In the genomic region with DNA sequence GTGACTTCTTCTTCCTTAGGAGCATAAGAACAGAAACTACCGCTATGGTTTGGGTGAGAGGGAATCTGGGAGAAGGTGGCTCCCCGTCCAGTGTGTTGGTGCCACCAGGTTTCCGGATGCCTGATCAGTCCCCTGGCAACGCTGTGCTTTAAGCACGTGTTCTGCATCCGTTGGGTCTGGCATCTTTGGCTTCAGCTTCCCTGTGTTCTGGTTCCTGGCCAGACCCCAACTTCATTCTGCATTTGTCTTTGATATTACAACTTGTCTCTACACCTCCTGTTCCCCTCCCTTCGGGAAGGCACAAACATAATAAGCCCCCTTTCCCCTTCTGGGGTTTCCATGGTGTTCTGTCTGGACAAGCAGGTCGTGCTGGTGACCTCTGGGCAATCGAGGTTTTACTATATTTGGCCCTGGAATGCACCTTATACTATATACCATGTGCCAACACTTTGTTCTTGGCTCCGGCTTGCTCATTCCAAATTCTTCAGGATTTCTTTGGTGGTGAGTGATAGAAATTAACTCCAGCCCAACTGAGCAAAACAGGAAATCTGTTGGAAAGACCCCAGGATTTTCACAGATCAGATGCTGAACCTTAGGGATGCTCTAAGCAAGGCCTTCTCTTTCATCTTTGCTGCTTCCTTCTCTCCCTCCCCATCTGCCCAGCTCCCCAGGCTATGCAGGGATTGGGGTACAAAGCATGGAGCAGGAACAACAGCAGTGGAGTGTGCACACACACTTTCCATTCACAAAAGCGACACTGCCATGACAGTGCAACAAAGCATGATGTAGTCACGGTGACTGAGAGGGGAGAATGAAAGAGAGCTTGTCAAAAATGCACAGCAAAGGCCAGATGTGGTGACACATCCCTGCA, we compare ENCODE assay signal across 13 mouse cellular contexts. TPM values are rescaled to one million over a fixed set of nuclear protein-coding genes. Genes with fewer than 3 reads are reported as not detected.
DNase-seq lines count a peak whose midpoint lies in the region; ATAC-seq and TF ChIP-seq lines count a peak whose summit lies in the region.
"Had no signal": no experiment of that assay in that cellular context is flagged by ENCODE, and none has a peak within 500 bp of the region (broad histone marks: within the 10 kb centered on the region; RNA-seq: fewer than 3 reads in every experiment).

No protein-coding gene starts in this region.

- no peaks in the 10 kb centered on the region for H3K27me3 ChIP-seq in testis, adult 2 months (ENCODE audit: control insufficient read depth, insufficient read depth, low read length)
- peaks cover 18% of the 10 kb centered on the region for H3K27me3 ChIP-seq in hindbrain, embryonic 13.5 days
- no peaks in the 10 kb centered on the region for H3K27me3 ChIP-seq in thymus, adult 2 months (ENCODE audit: control insufficient read depth, insufficient read depth, low read length)
- H3K27me3 ChIP-seq: CH12.LX had no signal

- TF ChIP-seq POLR2A in testis, adult 2 months (IDR thresholded peaks at IDR 0.05; ENCODE audit: control insufficient read depth, low read depth, low read length), result no peak
- TF ChIP-seq POLR2A in thymus, adult 2 months (IDR thresholded peaks at IDR 0.05; ENCODE audit: control insufficient read depth, extremely low read depth, insufficient read depth, low read length, poor library complexity), result no peak

- intact Hi-C loops in gastrocnemius, adult 2 months (cut with DNase I), result no loop called here

- no peak overlapping the region for H3K4me3 ChIP-seq in gastrocnemius, adult 2 months
- no peak overlapping the region for H3K4me3 ChIP-seq in testis, adult 2 months (ENCODE audit: control insufficient read depth, low read depth, low read length)
- H3K4me3 ChIP-seq in hindbrain, embryonic 13.5 days, result no peak overlapping the region
- H3K4me3 ChIP-seq in thymus, adult 2 months (ENCODE audit: control insufficient read depth, insufficient read depth, low read length), result no peak overlapping the region
- H3K4me3 ChIP-seq: erythroblast, embryonic 14.5 days had no signal

- H3K9me3 ChIP-seq in hindbrain, embryonic 13.5 days, result no peaks in the 10 kb centered on the region

- peak; percentile 33; the same call in 1 of the 2 replicates for ATAC-seq in hindbrain, embryonic 13.5 days (ENCODE audit: low FRiP score)

- no peak overlapping the region; the same call in 1 of the 2 replicates for H3K9ac ChIP-seq in hindbrain, embryonic 13.5 days

- DNase-seq in gastrocnemius, adult 2 months, result no peak
- no peak for DNase-seq in gastrocnemius, adult 18-20 months (ENCODE audit: low spot score)
- DNase-seq in testis, postnatal 10 days (ENCODE audit: low spot score), result no peak
- no peak for DNase-seq in thymus, postnatal 10 days (ENCODE audit: low spot score in 2 of 2)
- no peak for DNase-seq in thymus, adult 2 months
- no peak for DNase-seq in layer of hippocampus, adult 9-11 months

- TF ChIP-seq CTCF in gastrocnemius, adult 2 months (IDR thresholded peaks at IDR 0.05), result no peak
- TF ChIP-seq CTCF in testis, adult 2 months (IDR thresholded peaks at IDR 0.05; ENCODE audit: control insufficient read depth, insufficient read depth, insufficient replicate concordance, low read depth, low read length), result no peak
- no peak for TF ChIP-seq CTCF in thymus, adult 2 months (IDR thresholded peaks at IDR 0.05; ENCODE audit: borderline replicate concordance, control insufficient read depth, extremely low read depth, insufficient read depth, low read length, poor library complexity)

- H3K4me1 ChIP-seq in testis, adult 2 months (ENCODE audit: control insufficient read depth, insufficient read depth, low read length), result no peaks in the 10 kb centered on the region; the same call in 1 of the 2 replicates
- H3K4me1 ChIP-seq in hindbrain, embryonic 13.5 days (replicated peaks), result peaks cover 40% of the 10 kb centered on the region
- no peaks in the 10 kb centered on the region for H3K4me1 ChIP-seq in thymus, adult 2 months (replicated peaks; ENCODE audit: control insufficient read depth, insufficient read depth, low read length)

- peak overlapping the region; percentile 6; the same call in 1 of the 2 replicates for H3K27ac ChIP-seq in gastrocnemius, adult 2 months
- H3K27ac ChIP-seq in testis, adult 2 months (ENCODE audit: control insufficient read depth, insufficient read depth, low read depth, low read length), result 0 out of 2 replicates have a peak overlapping the region, but pooled peaks have one; percentile 46
- H3K27ac ChIP-seq in hindbrain, embryonic 13.5 days, result peak overlapping the region; percentile 76
- H3K27ac ChIP-seq in thymus, adult 2 months (ENCODE audit: control insufficient read depth, insufficient read depth, low read length), result no peak overlapping the region

- 18% methylated on average over 12 of the region's 12 CpGs for WGBS in hindbrain, embryonic 13.5 days
- 89% methylated on average over 12 of the region's 12 CpGs for WGBS in thymus, adult 2 months

- H3K36me3 ChIP-seq in testis, adult 2 months (ENCODE audit: control insufficient read depth, insufficient read depth, low read length), result no peaks in the 10 kb centered on the region
- no peaks in the 10 kb centered on the region for H3K36me3 ChIP-seq in hindbrain, embryonic 13.5 days
- H3K36me3 ChIP-seq in thymus, adult 2 months (ENCODE audit: control insufficient read depth, insufficient read depth, low read length), result no peaks in the 10 kb centered on the region

- H3K4me2 ChIP-seq in hindbrain, embryonic 13.5 days, result no peak overlapping the region

RNA-seq across cellular contexts. Expression of gene Lrrc74a, which starts 52.2 kb away (rescaled TPM):
- not detected for total RNA-seq in gastrocnemius, adult 2 months (2021)
- not detected for total RNA-seq in gastrocnemius, adult 18-20 months (2021)
- 75.3 and 76.4 TPM in 2 replicates for polyA plus RNA-seq in testis, adult 2 months (2012; rRNA removed)
- not detected in 2 replicates for polyA plus RNA-seq in hindbrain, embryonic 13.5 days (2015; fragmentation: Nextera tagmentation; extraction: Ambion mirVana)
- polyA plus RNA-seq in thymus, adult 2 months (2012; rRNA removed), result 0.08 TPM in 1 of 2 replicates, not detected in the other
- total RNA-seq: adrenal gland, adult 18-20 months; CH12.LX; left cerebral cortex, postnatal 14 days had no signal
- polyA plus RNA-seq: erythroblast, embryonic 14.5 days; spleen, adult 2 months had no signal

Comparison
In these comparisons a context has a peak if more than half of its experiments do, and no peak if none do; other contexts are left out.
1. RNA of gene Lrrc74a, which starts 52.2 kb away (polyA plus RNA-seq): 75.3 to 76.4 TPM in testis, adult 2 months; 0.08 TPM in thymus, adult 2 months and not detected in hindbrain, embryonic 13.5 days; every median in the first group is over 10 times any median in the second.